Mouse (Mus musculus): ENCODE measurements around the gene Ttll8.

Gene Ttll8

GRCm38 (mm10) chr15:88862881-88863694, 91.1 kb downstream of the Ttll8 start:
- in situ Hi-C loops (cut with MboI; ENCODE audit: low sequenced_read_pairs): no loop called here

- in situ Hi-C loops (cut with MboI; ENCODE audit: low sequenced_read_pairs): no loop called here
Measured at GRCm38 (mm10) chr15:88861772-88862622, 92.2 kb downstream of the Ttll8 start, which contains the start of gene Pim3. Gene Pim3 (plus strand): TSS chr15:88862186.

GRCm38 (mm10) chr15:88860781-88861180, 93.4 kb downstream of the Ttll8 start:
- in situ Hi-C loops (cut with MboI; ENCODE audit: low sequenced_read_pairs): no loop called here

- in situ Hi-C loops (cut with MboI; ENCODE audit: low sequenced_read_pairs): no loop called here
Measured at GRCm38 (mm10) chr15:88859206-88859970, 94.8 kb downstream of the Ttll8 start.

- in situ Hi-C loops (cut with MboI; ENCODE audit: low sequenced_read_pairs): no loop called here
Measured at GRCm38 (mm10) chr15:88858707-88859106, 95.5 kb downstream of the Ttll8 start.

GRCm38 (mm10) chr15:88858141-88858541, 96.1 kb downstream of the Ttll8 start:
- in situ Hi-C loops (cut with MboI; ENCODE audit: low sequenced_read_pairs): no loop called here

GRCm38 (mm10) chr15:88857361-88857760, 96.9 kb downstream of the Ttll8 start:
- in situ Hi-C loops (cut with MboI; ENCODE audit: low sequenced_read_pairs): no loop called here

GRCm38 (mm10) chr15:88856613-88857012, 97.6 kb downstream of the Ttll8 start:
- in situ Hi-C loops (cut with MboI; ENCODE audit: low sequenced_read_pairs): no loop called here

- in situ Hi-C loops (cut with MboI; ENCODE audit: low sequenced_read_pairs): no loop called here
Measured at GRCm38 (mm10) chr15:88855896-88856417, 98.3 kb downstream of the Ttll8 start.

- in situ Hi-C loops (cut with MboI; ENCODE audit: low sequenced_read_pairs): no loop called here
Measured at GRCm38 (mm10) chr15:88854969-88855830, 99.0 kb downstream of the Ttll8 start.

- in situ Hi-C loops (cut with MboI; ENCODE audit: low sequenced_read_pairs): no loop called here
Measured at GRCm38 (mm10) chr15:88854119-88854968, 99.9 kb downstream of the Ttll8 start.

GRCm38 (mm10) chr15:88853106-88853505, 101.1 kb downstream of the Ttll8 start:
- in situ Hi-C loops (cut with MboI; ENCODE audit: low sequenced_read_pairs): no loop called here

GRCm38 (mm10) chr15:88851507-88852149, 102.6 kb downstream of the Ttll8 start:
- in situ Hi-C loops (cut with MboI; ENCODE audit: low sequenced_read_pairs): no loop called here

GRCm38 (mm10) chr15:88851076-88851475, 103.1 kb downstream of the Ttll8 start:
- in situ Hi-C loops (cut with MboI; ENCODE audit: low sequenced_read_pairs): no loop called here

- in situ Hi-C loops (cut with MboI; ENCODE audit: low sequenced_read_pairs): no loop called here
Measured at GRCm38 (mm10) chr15:88850146-88850826, 103.9 kb downstream of the Ttll8 start.

GRCm38 (mm10) chr15:88849621-88850020, 104.6 kb downstream of the Ttll8 start:
- in situ Hi-C loops (cut with MboI; ENCODE audit: low sequenced_read_pairs): no loop called here

GRCm38 (mm10) chr15:88848661-88849060, 105.6 kb downstream of the Ttll8 start:
- in situ Hi-C loops (cut with MboI; ENCODE audit: low sequenced_read_pairs): no loop called here

- in situ Hi-C loops (cut with MboI; ENCODE audit: low sequenced_read_pairs): no loop called here
Measured at GRCm38 (mm10) chr15:88844966-88845365, 109.3 kb downstream of the Ttll8 start.
